Mouse (Mus musculus) thymus, postnatal 4 days (tissue): Measurements from ENCODE around the gene Gm20518.

Experiments used
- DNase-seq: peaks from one replicate; pipeline ENCODE4 v3.0.0; 2021

Gm20518 gene

GRCm38 (mm10) chr16:17891567-17891959 is at the start of gene Gm20518:
Gene Gm20518, minus strand, starts transcription at chr16:17891671.
- peak; percentile 100 for DNase-seq

- no peak for DNase-seq
Measured at GRCm38 (mm10) chr16:17939255-17939751, 47.8 kb upstream of the Gm20518 start.

- DNase-seq: peak; percentile 81
Measured at GRCm38 (mm10) chr16:17938821-17939220, 47.4 kb upstream of the Gm20518 start.

DNA sequence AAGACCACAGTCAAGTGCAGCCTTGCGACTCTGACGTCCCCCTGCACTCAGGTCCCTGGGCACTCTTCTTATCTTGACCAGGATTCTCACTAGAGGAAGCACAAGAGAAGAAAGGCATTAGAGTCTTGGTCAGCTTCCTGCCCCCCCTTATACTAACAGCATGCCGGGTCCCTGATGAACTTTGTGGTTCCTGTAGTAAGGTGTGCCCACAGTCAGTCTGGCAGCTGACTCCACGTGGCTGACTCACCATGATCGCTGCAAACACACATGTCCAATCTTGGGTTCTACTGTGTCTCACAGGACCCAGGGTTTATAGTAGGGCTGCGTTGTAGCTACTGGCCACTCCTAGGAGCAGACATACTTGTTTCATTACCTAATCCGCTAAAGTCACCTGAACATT is 46.7 kb upstream of the Gm20518 start:
- no peak for DNase-seq

DNA sequence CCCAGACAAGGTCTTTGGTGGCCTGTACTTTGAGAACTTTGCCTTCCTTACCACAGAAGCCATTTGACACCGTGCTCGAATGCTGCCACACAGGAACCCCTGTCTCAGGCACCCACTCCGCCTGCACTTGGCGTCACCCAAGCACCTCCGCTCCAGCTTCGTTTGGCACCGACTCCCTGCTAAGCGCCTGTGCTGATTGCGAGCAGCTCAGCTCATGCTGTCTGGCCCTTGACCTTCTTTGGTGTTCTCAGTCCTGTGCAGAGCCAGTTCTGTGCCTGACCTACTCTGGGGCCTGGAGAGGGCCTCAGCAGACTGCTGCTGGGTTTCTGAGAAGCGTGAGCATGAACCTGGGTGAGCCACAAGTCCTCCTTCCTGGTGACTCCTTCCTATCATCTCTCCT is 45.3 kb upstream of the Gm20518 start:
- no peak for DNase-seq

DNA sequence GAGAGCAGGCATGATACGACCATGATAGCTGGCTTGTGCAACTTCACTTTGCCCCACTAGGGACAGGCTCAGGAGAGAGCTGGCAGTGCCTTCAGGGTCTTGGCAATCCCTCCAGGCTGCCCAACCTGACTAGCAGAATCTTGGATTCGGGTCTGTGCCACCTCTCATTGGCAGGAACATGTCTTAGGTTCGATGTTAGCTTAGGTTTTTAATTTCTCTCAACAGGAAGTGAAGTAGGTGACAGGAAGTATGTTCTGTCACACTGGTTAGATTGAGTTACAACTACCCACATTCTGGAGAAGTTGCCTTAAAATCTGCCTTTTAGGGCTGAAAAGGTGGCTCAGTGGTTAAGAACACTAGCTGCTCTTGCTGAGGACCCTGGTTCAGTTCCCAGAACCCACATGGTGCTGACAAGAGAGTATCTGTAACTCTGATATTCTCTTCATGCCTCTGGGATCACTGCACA is 43.0 kb upstream of the Gm20518 start:
- DNase-seq: peak; percentile 46

DNA sequence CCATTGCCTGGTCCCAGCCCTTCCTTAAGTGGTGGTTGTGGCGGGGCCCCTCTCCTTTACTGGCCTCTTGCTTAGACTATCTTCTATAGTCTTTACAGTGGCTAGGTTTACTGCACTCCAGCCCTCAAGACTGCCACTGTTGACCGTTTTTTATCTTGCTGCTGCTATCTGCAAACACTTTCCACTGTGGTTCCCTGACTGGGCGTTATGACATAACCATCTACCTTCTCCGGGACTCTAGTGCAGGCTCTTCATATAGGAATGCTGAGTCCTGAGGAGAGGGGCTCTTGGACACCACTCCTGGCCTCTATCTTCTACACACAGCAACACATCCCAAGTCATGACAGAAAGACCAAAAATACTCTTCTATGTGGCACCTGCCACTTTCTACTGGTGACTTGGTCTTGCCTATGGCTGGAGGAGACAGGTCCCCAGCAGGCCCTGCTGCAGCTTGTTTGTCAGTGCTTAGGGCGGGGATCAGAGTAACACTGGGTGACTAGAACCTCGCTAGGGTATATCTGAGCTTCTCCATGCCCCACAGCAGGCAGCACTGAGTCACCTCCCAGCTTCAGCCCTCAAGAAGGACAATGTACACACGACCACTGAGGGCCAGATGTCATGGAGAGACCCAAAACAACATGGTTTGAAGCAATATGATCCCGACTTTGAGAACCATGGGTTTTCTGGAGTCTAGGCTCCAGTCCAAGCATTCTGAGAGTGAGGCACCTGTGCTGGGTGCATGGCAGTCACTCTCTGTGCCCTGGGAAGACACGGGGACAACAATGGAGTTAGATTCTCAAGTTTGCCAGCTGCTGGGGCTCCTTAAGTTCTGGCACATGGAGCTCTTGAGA is 42.3 kb upstream of the Gm20518 start:
- no peak for DNase-seq

DNA sequence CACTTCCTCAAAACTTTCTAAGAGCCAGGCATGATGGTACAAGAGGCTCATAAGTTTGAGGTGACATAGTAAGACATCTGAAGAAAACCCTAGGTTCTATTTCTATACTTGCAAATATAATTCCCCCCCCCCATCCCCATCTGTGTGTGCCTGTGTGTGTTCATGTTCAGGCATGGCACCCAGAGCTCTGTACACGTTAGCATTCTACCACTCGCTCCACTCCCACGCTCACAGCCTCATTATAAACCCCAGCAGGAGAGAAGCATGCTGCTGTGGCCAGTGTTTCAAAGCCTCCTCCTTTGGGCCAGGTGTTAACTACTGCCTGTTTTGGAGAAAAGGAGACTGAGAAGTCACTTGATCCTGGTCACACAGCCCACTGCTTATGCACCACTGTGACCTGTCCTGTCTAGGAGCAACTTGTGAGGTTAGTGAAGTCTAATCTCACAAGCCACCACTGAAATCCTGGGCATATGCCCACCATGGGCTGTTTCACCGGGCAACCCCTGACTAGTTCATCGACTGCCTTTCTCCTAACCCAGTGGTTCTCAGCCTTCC is 40.5 kb upstream of the Gm20518 start:
- DNase-seq: no peak

GRCm38 (mm10) chr16:17929631-17930030 is 38.2 kb upstream of the Gm20518 start:
- no peak for DNase-seq

DNA sequence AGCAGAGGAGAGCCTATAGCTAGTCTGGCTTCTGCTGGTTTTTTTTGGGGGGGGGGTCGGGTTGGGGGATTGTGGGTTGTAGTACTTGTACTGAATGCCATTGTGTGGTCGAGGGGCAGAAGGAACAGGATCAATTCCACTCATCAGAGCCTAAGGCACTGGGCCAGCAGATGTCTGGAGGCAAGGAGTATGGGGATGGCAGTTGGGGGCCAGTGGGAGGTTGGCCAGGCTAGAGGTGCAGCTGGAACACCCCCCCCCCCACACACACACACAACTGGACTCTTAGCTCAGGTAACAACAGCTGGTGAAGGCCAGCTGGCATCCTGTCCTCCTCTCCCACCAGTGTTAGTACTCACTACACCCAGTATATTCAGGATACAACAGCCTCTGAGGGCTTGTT is 37.7 kb upstream of the Gm20518 start:
- DNase-seq: no peak

- peak; percentile 85 for DNase-seq
Measured at GRCm38 (mm10) chr16:17928627-17929104, 37.2 kb upstream of the Gm20518 start.

GRCm38 (mm10) chr16:17928087-17928580 is 36.7 kb upstream of the Gm20518 start, which contains the start of gene Slc25a1:
Gene Slc25a1, minus strand, starts transcription at chr16:17928219.
- peak; percentile 74 for DNase-seq

GRCm38 (mm10) chr16:17927351-17928082 is 36.0 kb upstream of the Gm20518 start:
- peak; percentile 73 for DNase-seq

DNA sequence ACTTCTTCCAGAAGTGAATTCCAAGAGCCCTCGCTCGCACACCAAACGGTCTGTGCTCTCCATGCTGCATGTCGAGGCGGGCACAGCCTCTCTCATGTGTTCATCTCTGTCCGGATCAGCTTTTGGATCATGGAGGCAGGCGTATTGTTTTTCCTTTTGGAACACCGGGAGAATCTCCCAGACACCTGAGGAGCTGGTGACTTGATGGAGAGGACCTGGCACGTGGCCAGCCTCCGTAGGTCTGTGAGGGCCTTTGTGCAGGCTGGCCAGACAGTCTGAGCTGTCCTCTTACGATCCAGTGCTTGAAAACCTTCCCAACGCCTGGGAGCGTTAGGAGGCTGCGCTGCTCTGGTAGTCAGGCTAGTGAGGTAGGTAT is 30.7 kb upstream of the Gm20518 start:
- no peak for DNase-seq

DNA sequence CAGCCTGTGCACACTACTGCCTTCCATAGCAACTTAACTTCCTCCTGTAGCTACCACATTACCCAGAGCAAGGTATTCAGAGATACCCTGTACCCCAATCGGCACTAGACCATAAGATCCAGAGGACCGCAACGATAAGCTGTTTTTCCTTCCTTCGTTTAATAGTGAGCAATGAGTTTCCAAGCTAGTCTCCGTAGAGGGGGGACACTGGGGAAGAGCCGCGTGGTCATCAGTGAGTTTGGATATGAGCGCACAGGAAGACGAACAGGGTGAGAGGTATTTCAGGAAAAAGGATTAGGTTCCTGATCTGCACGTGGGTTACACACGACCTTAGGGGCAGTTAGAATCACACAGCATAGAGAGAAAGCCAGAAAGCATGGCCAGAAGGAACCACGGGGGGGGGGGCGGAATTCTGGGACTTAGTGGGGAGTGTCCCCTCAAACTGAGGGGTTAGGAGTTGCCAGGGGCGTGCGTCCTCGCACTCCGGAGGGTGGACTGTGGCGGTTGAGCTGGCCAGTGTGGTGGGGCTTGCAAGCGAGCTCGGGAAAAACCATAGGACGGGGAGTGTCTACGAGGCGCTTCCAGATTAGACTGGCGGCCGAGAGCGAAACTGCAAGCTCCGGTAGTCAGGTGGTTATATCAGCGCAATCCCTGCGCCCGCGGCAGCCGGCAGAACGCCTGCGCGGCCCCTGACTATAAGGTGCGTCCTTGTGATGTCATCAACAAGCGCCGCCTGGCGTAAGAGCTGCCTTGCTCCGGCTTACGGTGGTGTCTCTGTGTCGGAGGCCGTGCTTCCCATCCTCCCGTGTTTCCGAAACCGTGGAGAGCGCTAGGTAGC is 30.1 kb upstream of the Gm20518 start:
- DNase-seq: peak; percentile 97

- peak; percentile 16 for DNase-seq
Measured at GRCm38 (mm10) chr16:17920586-17920985, 29.1 kb upstream of the Gm20518 start.

DNA sequence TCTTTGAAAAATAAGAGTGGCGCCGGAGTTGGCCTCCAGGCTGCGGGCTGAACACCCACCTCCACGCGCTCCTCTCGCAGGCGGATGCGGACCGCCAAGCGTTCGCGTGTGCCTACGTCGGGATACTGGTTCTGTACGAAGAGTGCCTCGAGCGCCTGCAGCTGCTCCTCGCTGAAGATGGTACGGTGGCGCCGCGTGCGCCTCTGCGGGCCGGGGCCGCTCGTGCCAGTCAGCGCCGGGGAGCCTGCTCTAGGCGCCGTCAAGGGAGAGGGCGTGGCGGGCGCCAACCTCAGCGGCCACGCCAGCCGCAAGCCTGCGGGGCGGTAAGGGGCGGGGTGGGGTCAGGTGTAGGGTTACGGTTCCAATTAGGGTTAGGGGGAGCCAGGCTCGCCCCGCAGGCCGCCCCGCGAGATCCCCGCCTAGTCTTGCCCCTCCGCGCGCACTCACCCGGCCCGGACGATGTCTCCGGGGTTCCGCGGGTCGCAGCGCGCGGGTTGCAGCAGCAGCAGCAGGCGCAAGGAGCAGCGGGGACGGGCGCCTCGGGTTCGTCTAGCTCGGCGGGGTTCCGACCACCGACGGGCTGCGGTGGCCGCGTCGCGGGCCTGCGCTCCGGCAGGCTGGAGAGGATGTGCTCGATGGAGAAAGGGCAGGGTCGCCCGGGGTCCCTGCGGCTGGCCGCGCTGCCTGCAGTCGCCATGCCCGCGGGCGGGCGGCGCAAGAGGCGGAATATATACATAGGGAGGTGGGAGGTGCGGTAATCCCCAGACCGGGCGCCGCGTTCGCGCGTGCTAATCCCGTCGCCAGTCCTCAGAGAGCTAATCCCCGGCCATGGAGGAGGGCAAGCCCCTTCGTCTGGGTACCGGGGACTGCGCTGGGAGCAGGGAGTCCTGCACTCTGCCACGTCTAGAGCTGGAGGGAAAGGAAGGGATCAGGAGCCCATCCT is 23.1 kb upstream of the Gm20518 start, which contains the start of gene Gsc2:
Gsc2 (minus strand) TSS at position 753 of the 943 bp plus-strand sequence.
- peak; percentile 65 for DNase-seq

DNA sequence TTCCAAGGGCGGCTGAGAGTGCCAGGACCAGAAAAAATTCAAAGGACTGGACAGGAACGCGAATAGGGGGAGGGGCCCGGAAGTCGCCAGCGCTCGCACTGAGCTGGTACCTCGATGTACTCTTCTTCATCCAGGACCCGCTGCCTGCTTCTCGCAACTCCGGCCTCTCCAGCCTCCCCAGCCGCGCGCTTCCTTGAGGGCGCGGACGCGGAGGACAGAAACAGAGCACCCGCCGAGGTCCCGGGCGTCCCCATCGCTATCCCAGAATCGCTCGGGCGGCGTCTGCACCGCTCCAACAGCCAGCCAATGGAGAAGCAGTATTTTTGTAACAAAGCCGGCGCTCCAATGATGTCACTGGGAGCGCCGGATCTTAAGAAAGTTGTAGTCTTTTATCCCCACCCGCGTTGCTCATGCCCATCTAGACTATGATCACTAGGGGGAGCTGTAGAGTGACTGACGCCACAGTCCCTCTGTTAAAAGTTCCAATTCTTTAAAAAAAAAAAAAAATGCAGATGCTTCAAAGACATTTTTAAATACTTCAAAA is 19.7 kb upstream of the Gm20518 start, which contains the start of gene Ess2:
Ess2 (minus strand) TSS at position 297 of the 544 bp plus-strand sequence.
- peak; percentile 88 for DNase-seq

- no peak for DNase-seq
Measured at GRCm38 (mm10) chr16:17898462-17898861, 7.0 kb upstream of the Gm20518 start, which contains the start of the genes Dgcr2 and Tssk2. Gene Dgcr2, minus strand, starts transcription at chr16:17898562. Gene Tssk2, plus strand, starts transcription at chr16:17898637.

- DNase-seq: no peak
Measured at GRCm38 (mm10) chr16:17896091-17896490, 4.6 kb upstream of the Gm20518 start.
